Mouse (Mus musculus) embryonic fibroblast, embryonic 13.5 days (primary cell): ENCODE data around the gene Fam53a.

Experiments used
- CTCF ChIP-seq: IDR thresholded peaks from 2 replicates; pipeline ENCODE4 v1.5.1; 2011; ENCODE audit warnings: mild to moderate bottlenecking, control low read depth, low read length, moderate library complexity, borderline replicate concordance; ENCODE audit not compliant: insufficient read depth
- POLR2A ChIP-seq: IDR thresholded peaks from 2 replicates; pipeline ENCODE4 v1.6.1; 2011; ENCODE audit warnings: low read depth, mild to moderate bottlenecking, control low read depth, low read length, moderate library complexity

GRCm38 (mm10) chr5:33656739-33657138, 27.3 kb upstream of the Fam53a start:
- TF ChIP-seq POLR2A (no peak), CTCF (no peak)
